Mouse (Mus musculus): Measurements from ENCODE around the gene Fam155a.

DNA sequence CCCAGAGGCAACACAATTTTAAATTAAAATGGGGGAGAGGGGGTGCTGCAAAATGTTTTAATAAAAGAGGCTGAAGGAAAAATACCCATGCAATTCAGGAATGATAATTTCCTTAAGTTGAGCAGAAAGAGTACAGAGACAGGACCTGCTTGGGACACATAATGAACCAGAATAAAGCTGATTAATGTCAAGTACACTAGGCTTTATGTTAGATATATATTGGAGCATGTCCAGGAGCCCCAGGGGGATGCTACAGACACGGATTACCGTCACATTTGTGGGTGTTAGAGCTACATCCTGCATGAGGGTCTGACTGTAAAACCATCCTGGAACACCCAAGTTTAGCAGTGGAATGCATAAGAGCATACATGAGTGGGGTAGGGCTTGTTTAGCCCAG lies 223.4 kb downstream of the Fam155a start:
- TF ChIP-seq CTCF (IDR thresholded peaks at IDR 0.05; ENCODE audit: borderline replicate concordance, insufficient read depth, low read length), result no peak
- no peak for TF ChIP-seq POLR2A (IDR thresholded peaks at IDR 0.05; ENCODE audit: low read depth, low read length)

All from embryonic fibroblast, embryonic 13.5 days (primary cell).